Mouse (Mus musculus): ENCODE data around the gene Lpin2. TPM values are rescaled to one million over a fixed set of nuclear protein-coding genes. Genes with fewer than 3 reads are reported as not detected.

Gene Lpin2
- polyA plus RNA-seq, 1 experiment from 2014 or later = 17.1 TPM

GRCm38 (mm10) chr17:71145248-71145961 is 37.0 kb upstream of the Lpin2 start:
- H3K9ac ChIP-seq = no peak overlapping the region
- no peaks in the 10 kb centered on the region for H3K36me3 ChIP-seq
- H3K27ac ChIP-seq (replicated peaks) = no peak overlapping the region
- ATAC-seq (ENCODE audit: extremely low read depth, insufficient number of reproducible peaks, low FRiP score, low TSS enrichment) = no peak
- no peak overlapping the region for H3K4me3 ChIP-seq
- 84% methylated on average over 1 of the region's 1 CpGs for WGBS
- no peaks in the 10 kb centered on the region for H3K27me3 ChIP-seq (replicated peaks)
- no peaks in the 10 kb centered on the region for H3K4me1 ChIP-seq
- 0 out of 2 replicates have a peak, but pooled peaks cover 6% of the 10 kb centered on the region for H3K9me3 ChIP-seq
- H3K4me2 ChIP-seq = no peak overlapping the region

GRCm38 (mm10) chr17:71153356-71153755 is 29.0 kb upstream of the Lpin2 start:
- Histone ChIP-seq H3K4me3 (no peak overlapping the region), H3K36me3 (no peaks in the 10 kb centered on the region), H3K27ac (replicated peaks) (no peak overlapping the region), H3K4me1 (peaks cover 17% of the 10 kb centered on the region), H3K27me3 (replicated peaks) (no peaks in the 10 kb centered on the region), H3K9ac (no peak overlapping the region), H3K4me2 (no peak overlapping the region), H3K9me3 (0 out of 2 replicates have a peak, but pooled peaks cover 6% of the 10 kb centered on the region)
- 40% methylated on average over 4 of the region's 4 CpGs for WGBS
- ATAC-seq (ENCODE audit: extremely low read depth, insufficient number of reproducible peaks, low FRiP score, low TSS enrichment) = no peak

- Histone ChIP-seq H3K9me3 (no peaks in the 10 kb centered on the region), H3K4me2 (no peak overlapping the region), H3K27ac (replicated peaks) (no peak overlapping the region), H3K36me3 (no peaks in the 10 kb centered on the region), H3K4me3 (no peak overlapping the region), H3K9ac (no peak overlapping the region), H3K27me3 (replicated peaks) (no peaks in the 10 kb centered on the region), H3K4me1 (peaks cover 32% of the 10 kb centered on the region)
- no peak for ATAC-seq (ENCODE audit: extremely low read depth, insufficient number of reproducible peaks, low FRiP score, low TSS enrichment)
- WGBS = 46% methylated on average over 1 of the region's 1 CpGs
Measured at GRCm38 (mm10) chr17:71155271-71155670, 27.1 kb upstream of the Lpin2 start.

GRCm38 (mm10) chr17:71159152-71159567 is 23.2 kb upstream of the Lpin2 start:
- H3K27ac ChIP-seq (replicated peaks) = no peak overlapping the region

GRCm38 (mm10) chr17:71159720-71160119 is 22.6 kb upstream of the Lpin2 start:
- Histone ChIP-seq H3K36me3 (no peaks in the 10 kb centered on the region), H3K4me3 (no peak overlapping the region), H3K27me3 (replicated peaks) (no peaks in the 10 kb centered on the region), H3K4me1 (peaks cover 27% of the 10 kb centered on the region), H3K9me3 (no peaks in the 10 kb centered on the region), H3K9ac (no peak overlapping the region), H3K4me2 (no peak overlapping the region), H3K27ac (replicated peaks) (no peak overlapping the region)
- ATAC-seq (ENCODE audit: extremely low read depth, insufficient number of reproducible peaks, low FRiP score, low TSS enrichment) = no peak
- WGBS = 69% methylated on average over 8 of the region's 8 CpGs

More at GRCm38 (mm10) chr17:71159152-71159567, 23.2 kb upstream of the Lpin2 start:
- Histone ChIP-seq H3K9ac (no peak overlapping the region), H3K9me3 (no peaks in the 10 kb centered on the region), H3K4me1 (peaks cover 27% of the 10 kb centered on the region), H3K36me3 (no peaks in the 10 kb centered on the region), H3K4me2 (no peak overlapping the region), H3K4me3 (no peak overlapping the region), H3K27me3 (replicated peaks) (no peaks in the 10 kb centered on the region)
- ATAC-seq (ENCODE audit: extremely low read depth, insufficient number of reproducible peaks, low FRiP score, low TSS enrichment) = no peak
- WGBS = 23% methylated on average over 4 of the region's 4 CpGs

GRCm38 (mm10) chr17:71160244-71160995 is 21.9 kb upstream of the Lpin2 start:
- no peak overlapping the region for H3K9ac ChIP-seq
- WGBS = 84% methylated on average over 8 of the region's 8 CpGs
- H3K36me3 ChIP-seq = no peaks in the 10 kb centered on the region
- no peak overlapping the region for H3K4me3 ChIP-seq
- no peak overlapping the region for H3K4me2 ChIP-seq
- H3K4me1 ChIP-seq = peaks cover 20% of the 10 kb centered on the region
- no peak for ATAC-seq (ENCODE audit: extremely low read depth, insufficient number of reproducible peaks, low FRiP score, low TSS enrichment)
- no peak overlapping the region for H3K27ac ChIP-seq (replicated peaks)
- H3K27me3 ChIP-seq (replicated peaks) = no peaks in the 10 kb centered on the region
- no peaks in the 10 kb centered on the region for H3K9me3 ChIP-seq

- H3K4me1 ChIP-seq = peaks cover 24% of the 10 kb centered on the region
- H3K27me3 ChIP-seq (replicated peaks) = no peaks in the 10 kb centered on the region
- H3K27ac ChIP-seq (replicated peaks) = no peak overlapping the region
- H3K36me3 ChIP-seq = no peaks in the 10 kb centered on the region
- no peaks in the 10 kb centered on the region for H3K9me3 ChIP-seq
- H3K9ac ChIP-seq = no peak overlapping the region
- WGBS = 51% methylated on average over 6 of the region's 6 CpGs
- no peak for ATAC-seq (ENCODE audit: extremely low read depth, insufficient number of reproducible peaks, low FRiP score, low TSS enrichment)
- no peak overlapping the region for H3K4me3 ChIP-seq
- H3K4me2 ChIP-seq = no peak overlapping the region
Measured at GRCm38 (mm10) chr17:71164991-71165390, 17.4 kb upstream of the Lpin2 start.

GRCm38 (mm10) chr17:71168205-71168815 is 14.1 kb upstream of the Lpin2 start:
- Histone ChIP-seq H3K4me2 (no peak overlapping the region), H3K27me3 (replicated peaks) (no peaks in the 10 kb centered on the region), H3K4me1 (peaks cover 19% of the 10 kb centered on the region), H3K9me3 (no peaks in the 10 kb centered on the region), H3K4me3 (no peak overlapping the region), H3K27ac (replicated peaks) (no peak overlapping the region), H3K36me3 (no peaks in the 10 kb centered on the region), H3K9ac (no peak overlapping the region)
- 44% methylated on average over 5 of the region's 5 CpGs for WGBS
- ATAC-seq (ENCODE audit: extremely low read depth, insufficient number of reproducible peaks, low FRiP score, low TSS enrichment) = no peak

GRCm38 (mm10) chr17:71168846-71169245 is 13.5 kb upstream of the Lpin2 start:
- ATAC-seq (ENCODE audit: extremely low read depth, insufficient number of reproducible peaks, low FRiP score, low TSS enrichment) = no peak
- no peaks in the 10 kb centered on the region for H3K36me3 ChIP-seq
- H3K4me1 ChIP-seq = peaks cover 19% of the 10 kb centered on the region
- H3K4me2 ChIP-seq = no peak overlapping the region
- 58% methylated on average over 9 of the region's 9 CpGs for WGBS
- H3K27ac ChIP-seq (replicated peaks) = no peak overlapping the region
- no peak overlapping the region for H3K9ac ChIP-seq
- no peaks in the 10 kb centered on the region for H3K27me3 ChIP-seq (replicated peaks)
- no peak overlapping the region for H3K4me3 ChIP-seq
- no peaks in the 10 kb centered on the region for H3K9me3 ChIP-seq

GRCm38 (mm10) chr17:71169639-71170038 is 12.7 kb upstream of the Lpin2 start:
- peaks cover 19% of the 10 kb centered on the region for H3K4me1 ChIP-seq
- no peaks in the 10 kb centered on the region for H3K27me3 ChIP-seq (replicated peaks)
- 45% methylated on average over 1 of the region's 1 CpGs for WGBS
- no peak overlapping the region for H3K9ac ChIP-seq
- ATAC-seq (ENCODE audit: extremely low read depth, insufficient number of reproducible peaks, low FRiP score, low TSS enrichment) = no peak
- H3K36me3 ChIP-seq = no peaks in the 10 kb centered on the region
- no peak overlapping the region for H3K27ac ChIP-seq (replicated peaks)
- H3K4me2 ChIP-seq = no peak overlapping the region
- no peak overlapping the region for H3K4me3 ChIP-seq
- no peaks in the 10 kb centered on the region for H3K9me3 ChIP-seq

- Histone ChIP-seq H3K9me3 (no peaks in the 10 kb centered on the region), H3K27me3 (replicated peaks) (no peaks in the 10 kb centered on the region), H3K4me1 (peaks cover 19% of the 10 kb centered on the region), H3K9ac (no peak overlapping the region), H3K4me2 (no peak overlapping the region), H3K27ac (replicated peaks) (no peak overlapping the region), H3K4me3 (no peak overlapping the region), H3K36me3 (no peaks in the 10 kb centered on the region)
- ATAC-seq (ENCODE audit: extremely low read depth, insufficient number of reproducible peaks, low FRiP score, low TSS enrichment) = no peak
- 69% methylated on average over 4 of the region's 4 CpGs for WGBS
Measured at GRCm38 (mm10) chr17:71171161-71171560, 11.2 kb upstream of the Lpin2 start.
